Mouse (Mus musculus): ENCODE results near the gene Zfp385b.

DNA sequence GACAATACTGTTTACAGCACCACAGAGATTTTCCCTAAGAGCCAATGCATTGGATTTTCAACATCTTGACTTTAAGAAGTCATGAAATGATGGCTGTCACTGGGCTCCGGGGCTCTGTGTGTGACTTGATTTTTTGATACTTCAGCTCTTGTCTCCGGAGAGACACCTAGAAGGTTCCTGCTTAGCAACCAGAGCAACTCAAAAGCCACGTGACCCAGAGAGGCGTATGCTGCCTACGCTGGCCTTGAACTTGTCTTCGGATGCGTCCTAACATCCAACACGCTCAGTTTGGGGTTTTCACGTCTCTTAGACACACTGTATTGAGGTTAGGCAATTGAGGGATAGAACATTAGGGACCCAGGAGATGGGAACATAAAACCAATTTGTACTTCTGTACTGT, 407.3 kb downstream of the Zfp385b start:
- TF ChIP-seq EP300 (IDR thresholded peaks at IDR 0.05; ENCODE audit: low read depth) (no peak), CTCF (IDR thresholded peaks at IDR 0.05; ENCODE audit: low read depth) (no peak)

All from liver, postnatal 0 days (tissue).